Mouse (Mus musculus) macrophage (primary cell): Measurements from ENCODE around the gene Lrig2. TPM values are rescaled to one million over a fixed set of nuclear protein-coding genes. Genes with fewer than 3 reads are reported as not detected.

Source experiments
- H3K27ac ChIP-seq: fragments of 350-480 bp; formaldehyde crosslinking; 2 replicates; pipeline ENCODE4 v1.9.0; 2021
- H3K36me3 ChIP-seq: fragments of 350-480 bp; formaldehyde crosslinking; 2 replicates; pipeline ENCODE4 v1.9.0; 2021; ENCODE audit errors: inconsistent target
- H3K4me3 ChIP-seq: fragments of 350-480 bp; formaldehyde crosslinking; 2 replicates; pipeline ENCODE4 v1.9.0; 2021; ENCODE audit errors: inconsistent target
- H3K79me2 ChIP-seq: fragments of 350-480 bp; formaldehyde crosslinking; 2 replicates; pipeline ENCODE4 v1.9.0; 2021; ENCODE audit errors: inconsistent target
- WGBS: methylation state at CpG from one replicate; pipeline ENCODE4 v1.1.7; 2026; ENCODE audit warnings: inconsistent platforms; ENCODE audit not compliant: missing documents; 5-methylcytosine and 5-hydroxymethylcytosine counted together
- polyA plus RNA-seq: library from polyadenylated mRNA; stranded (reverse); fragments of 250-400 nt; gene quantifications from 3 replicates; pipeline ENCODE4 v1.2.4, GENCODE M21; 2018; ENCODE audit warnings: inconsistent platforms

The Lrig2 gene
- polyA plus RNA-seq, 1 experiment from 2014 or later = 5.4 TPM

GRCm38 (mm10) chr3:104352358-104353060 is 159.2 kb downstream of the Lrig2 start:
- 96% methylated on average over 7 of the region's 7 CpGs for WGBS
- Histone ChIP-seq H3K27ac (no peak overlapping the region), H3K36me3 (no peaks in the 10 kb centered on the region), H3K79me2 (no peaks in the 10 kb centered on the region), H3K4me3 (no peak overlapping the region)

GRCm38 (mm10) chr3:104350253-104350945 is 161.3 kb downstream of the Lrig2 start:
- no peak overlapping the region for H3K4me3 ChIP-seq
- no peaks in the 10 kb centered on the region for H3K36me3 ChIP-seq
- WGBS = 92% methylated on average over 2 of the region's 2 CpGs
- H3K79me2 ChIP-seq = no peaks in the 10 kb centered on the region
- no peak overlapping the region for H3K27ac ChIP-seq

DNA sequence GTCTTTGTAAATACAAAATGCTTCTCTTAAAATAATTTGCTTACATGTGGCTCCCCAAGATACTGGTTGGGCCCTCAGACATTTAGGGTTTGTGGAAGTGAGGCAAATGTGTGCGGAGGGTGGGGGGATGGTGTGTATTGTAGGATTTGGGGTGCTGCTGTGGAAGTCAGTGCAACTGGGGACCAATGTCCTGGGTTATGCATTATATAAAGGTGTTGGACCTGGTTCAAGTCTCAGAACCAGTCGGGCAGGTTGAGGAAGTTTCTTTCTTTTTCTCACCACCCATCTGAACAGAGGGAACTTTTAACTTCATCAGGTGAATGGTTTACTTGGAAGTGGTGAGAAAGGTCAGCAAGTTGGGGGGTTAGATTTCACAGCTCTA is 161.9 kb downstream of the Lrig2 start:
- H3K27ac ChIP-seq = no peak overlapping the region
- H3K4me3 ChIP-seq = no peak overlapping the region
- H3K79me2 ChIP-seq = no peaks in the 10 kb centered on the region
- WGBS = 50% methylated on average over 2 of the region's 2 CpGs
- H3K36me3 ChIP-seq = no peaks in the 10 kb centered on the region

- no peak overlapping the region for H3K4me3 ChIP-seq
- no peak overlapping the region for H3K27ac ChIP-seq
- no peaks in the 10 kb centered on the region for H3K36me3 ChIP-seq
- 92% methylated on average over 8 of the region's 8 CpGs for WGBS
- H3K79me2 ChIP-seq = no peaks in the 10 kb centered on the region
Observed at GRCm38 (mm10) chr3:104349203-104349846, 162.4 kb downstream of the Lrig2 start.

Other genes starting within 250 kb of the Lrig2 start
- gene Slc16a1, start 126.8 kb upstream of the Lrig2 start, polyA plus RNA-seq = 3.7 to 13.7 TPM (median 4.0 TPM) in 3 replicates